Mouse (Mus musculus) forebrain, embryonic 11.5 days (tissue): ENCODE results near the gene Ippk. TPM values are rescaled to one million over a fixed set of nuclear protein-coding genes. Genes with fewer than 3 reads are reported as not detected.

Experiments used
- ATAC-seq: fragments of 200-750 bp; cut with Nextera tagmentation; replicated peaks from 2 replicates; pipeline ENCODE4 v1.8.0; 2017; ENCODE audit warnings: moderate TSS enrichment; ENCODE audit not compliant: low FRiP score
- DNase-seq: peaks from one replicate; pipeline ENCODE4 v3.0.0-alpha.2; 2017; ENCODE audit warnings: low spot score
- H3K27ac ChIP-seq: fragments of 300-500 bp; sonication (generic); 2 replicates; pipeline ENCODE4 v1.5.1; 2014; ENCODE audit warnings: low read depth, low read length
- H3K27me3 ChIP-seq: fragments of 300-500 bp; sonication (generic); 2 replicates; pipeline ENCODE4 v1.6.1; 2014; ENCODE audit warnings: mild to moderate bottlenecking, low read length, mixed read lengths; ENCODE audit not compliant: control insufficient read depth, insufficient read depth
- H3K36me3 ChIP-seq: fragments of 300-500 bp; sonication (generic); 2 replicates; pipeline ENCODE4 v1.6.1; 2014; ENCODE audit warnings: mild to moderate bottlenecking, low read length, moderate library complexity, mixed read lengths; ENCODE audit not compliant: control insufficient read depth, insufficient read depth
- H3K4me1 ChIP-seq: fragments of 300-500 bp; sonication (generic); replicated peaks from 2 replicates; pipeline ENCODE4 v1.6.1; 2014; ENCODE audit warnings: low read length, mixed read lengths; ENCODE audit not compliant: control insufficient read depth, insufficient read depth
- H3K4me2 ChIP-seq: fragments of 300-500 bp; sonication (generic); 2 replicates; pipeline ENCODE4 v1.6.1; 2014; ENCODE audit warnings: low read depth, mild to moderate bottlenecking, low read length, moderate library complexity, mixed read lengths; ENCODE audit not compliant: severe bottlenecking
- H3K4me3 ChIP-seq: fragments of 300-500 bp; sonication (generic); 2 replicates; pipeline ENCODE4 v1.5.1; 2014; ENCODE audit warnings: low read depth, low read length
- H3K9ac ChIP-seq: fragments of 300-500 bp; sonication (generic); 2 replicates; pipeline ENCODE4 v1.6.1; 2014; ENCODE audit warnings: low read length
- H3K9me3 ChIP-seq: fragments of 300-500 bp; sonication (generic); 2 replicates; pipeline ENCODE4 v1.6.1; 2016; ENCODE audit warnings: low read length, mixed read lengths; ENCODE audit not compliant: control insufficient read depth
- WGBS: fragments of 180-500 bp; shearing (Covaris S2); extraction: QIAGEN DNeasy Blood & Tissue Kit; methylation state at CpG from one replicate; pipeline ENCODE4 v1.1.7; 2014; 5-methylcytosine and 5-hydroxymethylcytosine counted together
- polyA plus RNA-seq: library from polyadenylated mRNA; unstranded; fragments of >200 nt; fragmentation: Nextera tagmentation; extraction: Ambion mirVana; gene quantifications from 2 replicates; pipeline ENCODE4 v1.2.1, GENCODE M21; 2014

The Ippk gene
- polyA plus RNA-seq, 1 experiment from 2014 or later: 16.6 TPM

- H3K27me3 ChIP-seq: no peaks in the 10 kb centered on the region
- DNase-seq: no peak
- no peaks in the 10 kb centered on the region for H3K9me3 ChIP-seq
- H3K4me3 ChIP-seq: no peak overlapping the region
- 82% methylated on average over 2 of the region's 2 CpGs for WGBS
- H3K27ac ChIP-seq: no peak overlapping the region
- no peak overlapping the region for H3K9ac ChIP-seq
- H3K4me1 ChIP-seq: no peaks in the 10 kb centered on the region
- peaks cover 2% of the 10 kb centered on the region; the same call in 1 of the 2 replicates for H3K36me3 ChIP-seq
- H3K4me2 ChIP-seq: no peak overlapping the region
- no peak for ATAC-seq
These were observed 46.5 kb downstream of the Ippk start for GRCm38 (mm10) chr13:49467585-49467984.

DNA sequence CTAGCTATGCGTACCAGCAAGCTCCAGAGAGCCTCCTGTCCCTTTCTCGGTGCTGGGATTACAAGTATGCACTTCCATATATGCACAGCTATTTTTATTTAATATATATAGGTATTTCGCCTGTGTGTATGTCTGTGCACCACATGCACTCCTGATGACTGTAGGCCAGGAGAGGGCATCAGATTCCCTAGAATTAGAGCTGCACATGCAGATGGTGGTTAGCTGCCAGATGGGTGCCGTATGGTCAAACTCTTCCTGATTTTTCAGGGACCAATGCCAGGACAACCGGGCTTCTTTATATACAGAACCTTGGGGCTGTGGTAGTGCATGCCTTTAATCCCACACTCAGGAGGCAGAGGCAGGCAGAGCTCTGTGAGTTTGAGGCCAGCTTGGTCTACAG, 48.0 kb downstream of the Ippk start:
- H3K4me3 ChIP-seq: no peak overlapping the region
- no peak for DNase-seq
- no peaks in the 10 kb centered on the region for H3K27me3 ChIP-seq
- H3K36me3 ChIP-seq: peaks cover 2% of the 10 kb centered on the region; the same call in 1 of the 2 replicates
- H3K4me2 ChIP-seq: no peak overlapping the region
- no peaks in the 10 kb centered on the region for H3K9me3 ChIP-seq
- no peak overlapping the region for H3K9ac ChIP-seq
- 92% methylated on average over 5 of the region's 5 CpGs for WGBS
- no peak for ATAC-seq
- no peak overlapping the region for H3K27ac ChIP-seq
- no peaks in the 10 kb centered on the region for H3K4me1 ChIP-seq

- WGBS: 86% methylated on average over 4 of the region's 4 CpGs
- Histone ChIP-seq H3K27ac (no peak overlapping the region), H3K27me3 (no peaks in the 10 kb centered on the region), H3K4me2 (no peak overlapping the region), H3K9me3 (no peaks in the 10 kb centered on the region), H3K4me3 (no peak overlapping the region), H3K36me3 (no peaks in the 10 kb centered on the region), H3K4me1 (no peaks in the 10 kb centered on the region), H3K9ac (no peak overlapping the region)
- no peak for DNase-seq
- ATAC-seq: no peak
These were observed 49.3 kb downstream of the Ippk start for GRCm38 (mm10) chr13:49470319-49470718.

GRCm38 (mm10) chr13:49470806-49471205, 49.8 kb downstream of the Ippk start:
- ATAC-seq: no peak
- H3K27ac ChIP-seq: no peak overlapping the region
- no peak for DNase-seq

DNA sequence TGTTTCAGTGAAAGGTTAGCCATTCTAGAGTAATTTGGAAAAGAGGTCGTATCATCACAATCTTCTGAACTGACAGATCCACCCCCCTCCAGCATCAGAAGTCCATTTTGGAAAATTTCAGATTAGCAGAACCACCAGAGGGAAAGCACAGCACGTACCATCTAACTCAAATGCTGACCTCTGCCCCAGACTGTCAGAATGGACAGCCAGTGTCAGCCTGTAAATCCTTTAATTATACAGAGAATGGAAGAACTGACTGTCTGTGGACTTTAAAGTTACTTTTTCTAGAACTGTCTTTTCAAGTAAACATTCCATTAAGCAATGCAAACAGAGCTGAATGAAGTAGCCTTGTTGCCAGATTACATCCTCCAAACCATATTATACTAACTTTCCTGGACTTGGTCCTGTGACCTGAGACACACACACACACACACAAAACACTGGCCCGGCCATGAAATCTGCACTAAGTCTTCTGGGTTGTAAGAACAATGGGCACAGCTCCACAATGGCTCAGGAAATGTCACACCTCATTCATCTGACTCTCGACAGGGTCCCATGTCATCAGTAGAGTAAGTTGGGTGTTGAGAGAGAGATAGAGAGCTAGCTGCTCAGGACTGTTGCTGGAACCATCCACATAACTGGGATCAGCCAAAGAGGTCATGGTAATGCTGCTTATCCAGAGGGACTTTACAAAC, 51.1 kb downstream of the Ippk start:
- Histone ChIP-seq H3K27ac (no peak overlapping the region), H3K27me3 (no peaks in the 10 kb centered on the region), H3K4me3 (no peak overlapping the region), H3K4me2 (no peak overlapping the region), H3K9ac (no peak overlapping the region), H3K9me3 (no peaks in the 10 kb centered on the region), H3K4me1 (no peaks in the 10 kb centered on the region), H3K36me3 (no peaks in the 10 kb centered on the region)
- ATAC-seq (no peak), DNase-seq (no peak)
- 73% methylated on average over 4 of the region's 4 CpGs for WGBS

More at GRCm38 (mm10) chr13:49470806-49471205, 49.8 kb downstream of the Ippk start:
- Histone ChIP-seq H3K9me3 (no peaks in the 10 kb centered on the region), H3K36me3 (no peaks in the 10 kb centered on the region), H3K4me2 (no peak overlapping the region), H3K27me3 (no peaks in the 10 kb centered on the region), H3K4me1 (no peaks in the 10 kb centered on the region), H3K9ac (no peak overlapping the region), H3K4me3 (no peak overlapping the region)
- 77% methylated on average over 4 of the region's 4 CpGs for WGBS

DNA sequence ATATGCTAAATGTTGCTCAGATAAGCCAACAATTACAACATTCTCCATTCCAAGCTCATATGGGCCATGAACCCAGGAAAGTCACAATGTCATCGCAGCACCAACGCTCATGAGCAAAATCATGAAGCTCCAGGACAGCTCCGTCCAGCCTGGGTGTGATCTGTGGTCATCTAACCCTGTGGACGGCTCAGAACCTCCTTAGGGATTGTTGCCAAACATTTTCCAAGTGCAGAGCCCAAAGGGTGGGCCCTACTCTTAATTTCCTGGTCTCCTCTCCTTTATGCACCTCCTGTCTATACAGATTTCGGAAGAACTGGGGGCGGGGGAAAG, 51.6 kb downstream of the Ippk start:
- H3K4me2 ChIP-seq: no peak overlapping the region
- WGBS: 95% methylated on average over 6 of the region's 6 CpGs
- H3K27me3 ChIP-seq: no peaks in the 10 kb centered on the region
- no peak for ATAC-seq
- H3K4me1 ChIP-seq: no peaks in the 10 kb centered on the region
- no peaks in the 10 kb centered on the region for H3K36me3 ChIP-seq
- DNase-seq: no peak
- no peak overlapping the region for H3K9ac ChIP-seq
- H3K27ac ChIP-seq: no peak overlapping the region
- H3K9me3 ChIP-seq: no peaks in the 10 kb centered on the region
- H3K4me3 ChIP-seq: no peak overlapping the region

DNA sequence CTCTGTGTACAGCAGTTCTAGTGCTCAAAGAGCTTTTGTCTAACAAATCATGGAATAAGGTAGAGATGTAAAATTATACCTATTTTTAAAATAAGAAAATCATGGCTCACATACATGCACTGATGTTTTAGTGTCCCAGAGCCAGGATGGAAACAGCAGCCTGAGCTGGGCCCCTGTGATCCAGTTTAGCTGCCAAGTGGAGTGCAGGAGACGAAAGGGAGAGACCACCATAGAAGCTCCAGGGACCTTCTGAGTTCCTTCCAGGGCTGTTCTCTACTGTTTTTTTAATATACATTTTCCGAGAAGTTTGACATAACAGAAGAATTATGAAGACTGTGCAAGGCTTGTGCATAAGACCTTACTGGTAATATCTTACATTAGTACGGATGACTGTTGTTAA, 56.8 kb downstream of the Ippk start:
- no peak overlapping the region for H3K4me2 ChIP-seq
- DNase-seq (no peak), ATAC-seq (no peak)
- H3K4me3 ChIP-seq: no peak overlapping the region
- no peaks in the 10 kb centered on the region for H3K27me3 ChIP-seq
- H3K9ac ChIP-seq: no peak overlapping the region
- H3K4me1 ChIP-seq: no peaks in the 10 kb centered on the region
- no peak overlapping the region for H3K27ac ChIP-seq
- H3K9me3 ChIP-seq: no peaks in the 10 kb centered on the region
- WGBS: 91% methylated on average over 3 of the region's 3 CpGs
- no peaks in the 10 kb centered on the region for H3K36me3 ChIP-seq

- no peak overlapping the region for H3K4me2 ChIP-seq
These were observed 57.9 kb downstream of the Ippk start for GRCm38 (mm10) chr13:49478851-49479374.

GRCm38 (mm10) chr13:49479399-49479798, 58.4 kb downstream of the Ippk start:
- Histone ChIP-seq H3K4me2 (no peak overlapping the region), H3K9ac (no peak overlapping the region), H3K9me3 (no peaks in the 10 kb centered on the region), H3K4me3 (no peak overlapping the region), H3K27me3 (no peaks in the 10 kb centered on the region), H3K27ac (no peak overlapping the region), H3K4me1 (no peaks in the 10 kb centered on the region), H3K36me3 (no peaks in the 10 kb centered on the region)
- ATAC-seq: no peak
- WGBS: 89% methylated on average over 4 of the region's 4 CpGs
- DNase-seq: no peak

More at GRCm38 (mm10) chr13:49478851-49479374, 57.9 kb downstream of the Ippk start:
- Histone ChIP-seq H3K4me3 (no peak overlapping the region), H3K27me3 (no peaks in the 10 kb centered on the region), H3K27ac (no peak overlapping the region), H3K9me3 (no peaks in the 10 kb centered on the region), H3K4me1 (no peaks in the 10 kb centered on the region), H3K36me3 (no peaks in the 10 kb centered on the region), H3K9ac (no peak overlapping the region)
- WGBS: 93% methylated on average over 6 of the region's 6 CpGs
- ATAC-seq (no peak), DNase-seq (no peak)
